Mouse (Mus musculus): Measurements from ENCODE around the gene Tmcc2. TPM values are rescaled to one million over a fixed set of nuclear protein-coding genes. Genes with fewer than 3 reads are reported as not detected.

The Tmcc2 gene
- total and polyA plus RNA-seq, 3 experiments, result 4.1 to 7.2 TPM; not detected in 1

GRCm38 (mm10) chr1:132364388-132364787 is 26.7 kb downstream of the Tmcc2 start:
- TF ChIP-seq EP300 (IDR thresholded peaks at IDR 0.05; ENCODE audit: low read depth in 1 of 2, low read length in 2 of 2), result no peak
- no peak for TF ChIP-seq HCFC1 (IDR thresholded peaks at IDR 0.05; ENCODE audit: low read depth, low read length)
- TF ChIP-seq GABPA (IDR thresholded peaks at IDR 0.05; ENCODE audit: low read depth, low read length), result no peak

GRCm38 (mm10) chr1:132361959-132362358 is 29.1 kb downstream of the Tmcc2 start:
- Histone ChIP-seq H3K4me3 (ENCODE audit: control insufficient read depth in 1 of 2, insufficient read depth in 1 of 2, low read depth in 2 of 2, low read length in 2 of 2) (no peak overlapping the region), H3K27me3 (ENCODE audit: control insufficient read depth in 1 of 2, insufficient read depth in 2 of 2, low read length in 2 of 2) (no peaks in the 10 kb centered on the region), H3K4me1 (ENCODE audit: control insufficient read depth in 1 of 2, insufficient read depth in 2 of 2, low read length in 2 of 2) (peaks cover 2 to 12% of the 10 kb centered on the region in 2 experiments; a peak in 3 of 4 replicates), H3K79me2 (ENCODE audit: control insufficient read depth, insufficient read depth, low read length, poor library complexity) (no peaks in the 10 kb centered on the region), H3K9ac (ENCODE audit: control insufficient read depth, low read depth, low read length, poor library complexity, severe bottlenecking) (no peak overlapping the region), H3K36me3 (ENCODE audit: control insufficient read depth in 1 of 2, insufficient read depth in 2 of 2, low read length in 2 of 2) (peaks cover 0 to 3% of the 10 kb centered on the region in 2 experiments; a peak in 2 of 4 replicates), H3K27ac (ENCODE audit: control insufficient read depth, low read depth, low read length) (no peak overlapping the region), H3K9me3 (replicated peaks; ENCODE audit: insufficient read depth, low read length) (no peaks in the 10 kb centered on the region)
- TF ChIP-seq SIN3A (IDR thresholded peaks at IDR 0.05; ENCODE audit: low read length) (no peak), CTCF (IDR thresholded peaks at IDR 0.05 in 2 of 3, conservative IDR thresholded peaks at IDR 0.05 in 1 of 3; ENCODE audit: control insufficient read depth in 1 of 3, insufficient read depth in 1 of 3, low read depth in 2 of 3, low read length in 3 of 3, poor library complexity in 1 of 3, severe bottlenecking in 1 of 3) (no peak), MYC (IDR thresholded peaks at IDR 0.05; ENCODE audit: low read depth, low read length) (no peak), MXI1 (IDR thresholded peaks at IDR 0.05; ENCODE audit: low read depth, low read length) (no peak), NELFE (IDR thresholded peaks at IDR 0.05; ENCODE audit: low read depth, low read length) (no peak), RAD21 (IDR thresholded peaks at IDR 0.05; ENCODE audit: low read depth, low read length) (no peak), ZC3H11A (IDR thresholded peaks at IDR 0.05; ENCODE audit: low read depth, low read length) (no peak), E2F4 (IDR thresholded peaks at IDR 0.05; ENCODE audit: borderline replicate concordance, low read depth, low read length) (no peak), ZKSCAN1 (IDR thresholded peaks at IDR 0.05; ENCODE audit: low read depth, low read length) (no peak), USF2 (IDR thresholded peaks at IDR 0.05; ENCODE audit: borderline replicate concordance in 1 of 2, insufficient read depth in 1 of 2, low read depth in 1 of 2, low read length in 2 of 2) (no peak), MYB (IDR thresholded peaks at IDR 0.05; ENCODE audit: low read depth, low read length) (no peak), POLR2A (IDR thresholded peaks at IDR 0.05; ENCODE audit: control insufficient read depth in 1 of 2, insufficient read depth in 1 of 2, low read depth in 1 of 2, low read length in 2 of 2, poor library complexity in 1 of 2) (no peak), SMC3 (IDR thresholded peaks at IDR 0.05; ENCODE audit: low read depth, low read length) (no peak), GATA1 (IDR thresholded peaks at IDR 0.05; ENCODE audit: low read depth, low read length) (no peak), CHD2 (IDR thresholded peaks at IDR 0.05; ENCODE audit: low read length) (no peak), ETS1 (IDR thresholded peaks at IDR 0.05; ENCODE audit: low read depth, low read length) (no peak), POLR2AphosphoS5 (IDR thresholded peaks at IDR 0.05; ENCODE audit: borderline replicate concordance, low read depth, low read length) (no peak), JUND (IDR thresholded peaks at IDR 0.05; ENCODE audit: low read depth, low read length) (no peak)
- DNase-seq (ENCODE audit: low read depth, low spot score), result no peak

More at GRCm38 (mm10) chr1:132364388-132364787, 26.7 kb downstream of the Tmcc2 start:
- Histone ChIP-seq H3K4me3 (ENCODE audit: control insufficient read depth in 1 of 2, insufficient read depth in 1 of 2, low read depth in 2 of 2, low read length in 2 of 2) (no peak overlapping the region), H3K4me1 (ENCODE audit: control insufficient read depth in 1 of 2, insufficient read depth in 2 of 2, low read length in 2 of 2) (peaks cover 9 to 20% of the 10 kb centered on the region in 2 experiments), H3K9ac (ENCODE audit: control insufficient read depth, low read depth, low read length, poor library complexity, severe bottlenecking) (no peak overlapping the region), H3K36me3 (ENCODE audit: control insufficient read depth in 1 of 2, insufficient read depth in 2 of 2, low read length in 2 of 2) (peaks cover 0 to 12% of the 10 kb centered on the region in 2 experiments; a peak in 2 of 4 replicates), H3K79me2 (ENCODE audit: control insufficient read depth, insufficient read depth, low read length, poor library complexity) (no peaks in the 10 kb centered on the region), H3K27me3 (ENCODE audit: control insufficient read depth in 1 of 2, insufficient read depth in 2 of 2, low read length in 2 of 2) (no peaks in the 10 kb centered on the region), H3K9me3 (replicated peaks; ENCODE audit: insufficient read depth, low read length) (no peaks in the 10 kb centered on the region), H3K27ac (ENCODE audit: control insufficient read depth, low read depth, low read length) (no peak overlapping the region)
- no peak for DNase-seq (ENCODE audit: low read depth, low spot score)

Measured in MEL (cell line).